Mouse (Mus musculus): ENCODE measurements around the gene Defb23. TPM values are rescaled to one million over a fixed set of nuclear protein-coding genes. Genes with fewer than 3 reads are reported as not detected.

The Defb23 gene
- polyA plus RNA-seq, 1 experiment from 2014 or later: not detected

DNA sequence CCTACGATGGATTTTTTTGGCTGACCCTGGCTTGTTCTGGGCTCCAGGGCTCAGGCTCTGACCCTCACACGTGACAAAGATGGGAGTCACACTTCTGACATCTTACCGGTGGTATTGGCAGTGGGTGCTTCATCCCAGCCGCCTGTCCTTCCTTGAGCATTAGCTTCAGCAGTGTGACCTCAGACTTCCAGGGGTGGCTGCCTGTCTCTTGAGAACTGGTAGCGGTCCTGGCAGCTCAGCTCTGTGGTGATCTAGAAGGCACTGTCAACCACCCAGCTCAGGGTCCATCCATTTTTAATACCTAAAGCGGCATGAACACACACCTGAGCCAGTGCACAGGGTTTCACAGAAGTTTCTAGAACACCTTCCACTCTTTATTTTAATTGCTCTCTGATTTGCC is 54.6 kb downstream of the Defb23 start:
- Histone ChIP-seq H3K27ac (peak overlapping the region; percentile 93; the same call in 1 of the 2 replicates), H3K27me3 (replicated peaks) (no peaks in the 10 kb centered on the region), H3K4me1 (peaks cover 64% of the 10 kb centered on the region), H3K4me3 (no peak overlapping the region), H3K9ac (no peak overlapping the region), H3K9me3 (replicated peaks) (no peaks in the 10 kb centered on the region), H3K36me3 (peaks cover 6% of the 10 kb centered on the region; the same call in 1 of the 2 replicates), H3K4me2 (no peak overlapping the region)
- ATAC-seq: no peak
- 81% methylated on average over 6 of the region's 6 CpGs for WGBS (ENCODE audit: insufficient replicate concordance)

Other genes with a start within 250 kb of the Defb23 start
- 44.0 and 48.8 TPM in 2 replicates for gene Csnk2a1, start 237.8 kb downstream of the Defb23 start, polyA plus RNA-seq (2016; fragmentation: Nextera tagmentation; extraction: Ambion mirVana)
- 17.9 and 18.4 TPM in 2 replicates for gene Tbc1d20, start 170.8 kb downstream of the Defb23 start, polyA plus RNA-seq (2016; fragmentation: Nextera tagmentation; extraction: Ambion mirVana)
- gene Rbck1, start 132.0 kb downstream of the Defb23 start, polyA plus RNA-seq (2016; fragmentation: Nextera tagmentation; extraction: Ambion mirVana): 67.4 and 69.6 TPM in 2 replicates
- 6.1 and 7.2 TPM in 2 replicates for gene Trib3, start 120.6 kb downstream of the Defb23 start, polyA plus RNA-seq (2016; fragmentation: Nextera tagmentation; extraction: Ambion mirVana)
- gene Nrsn2, start 88.0 kb downstream of the Defb23 start, polyA plus RNA-seq (2016; fragmentation: Nextera tagmentation; extraction: Ambion mirVana): 0.08 TPM in 1 of 2 replicates, not detected in the other
- 3.5 and 3.7 TPM in 2 replicates for gene Sox12, start 66.6 kb downstream of the Defb23 start, polyA plus RNA-seq (2016; fragmentation: Nextera tagmentation; extraction: Ambion mirVana)
- gene Zcchc3, start 49.6 kb downstream of the Defb23 start, polyA plus RNA-seq (2016; fragmentation: Nextera tagmentation; extraction: Ambion mirVana): 29.4 and 29.7 TPM in 2 replicates
- 0.27 and 0.35 TPM in 2 replicates for gene 6820408C15Rik, start 49.0 kb downstream of the Defb23 start, polyA plus RNA-seq (2016; fragmentation: Nextera tagmentation; extraction: Ambion mirVana)
- gene Defb20, start 12.4 kb upstream of the Defb23 start, polyA plus RNA-seq (2016; fragmentation: Nextera tagmentation; extraction: Ambion mirVana): not detected in 2 replicates
- gene Defb22, start 25.5 kb upstream of the Defb23 start, polyA plus RNA-seq (2016; fragmentation: Nextera tagmentation; extraction: Ambion mirVana): not detected in 2 replicates
- gene Defb26, start 47.1 kb upstream of the Defb23 start, polyA plus RNA-seq (2016; fragmentation: Nextera tagmentation; extraction: Ambion mirVana): not detected in 2 replicates
- not detected in 2 replicates for gene Defb28, start 53.6 kb upstream of the Defb23 start, polyA plus RNA-seq (2016; fragmentation: Nextera tagmentation; extraction: Ambion mirVana)
- not detected in 2 replicates for gene Defb29, start 75.5 kb upstream of the Defb23 start, polyA plus RNA-seq (2016; fragmentation: Nextera tagmentation; extraction: Ambion mirVana)
- gene Gm17416, start 104.7 kb upstream of the Defb23 start, polyA plus RNA-seq (2016; fragmentation: Nextera tagmentation; extraction: Ambion mirVana): not detected in 2 replicates
- not detected in 2 replicates for gene Defb21, start 108.1 kb upstream of the Defb23 start, polyA plus RNA-seq (2016; fragmentation: Nextera tagmentation; extraction: Ambion mirVana)
- gene Defb19, start 115.7 kb upstream of the Defb23 start, polyA plus RNA-seq (2016; fragmentation: Nextera tagmentation; extraction: Ambion mirVana): not detected in 2 replicates
- gene Defb45, start 134.8 kb upstream of the Defb23 start, polyA plus RNA-seq (2016; fragmentation: Nextera tagmentation; extraction: Ambion mirVana): not detected in 2 replicates
- gene Defb36, start 139.7 kb upstream of the Defb23 start, polyA plus RNA-seq (2016; fragmentation: Nextera tagmentation; extraction: Ambion mirVana): not detected in 2 replicates
- 0.56 TPM in 1 of 2 replicates, not detected in the other for gene Defb25, start 158.4 kb upstream of the Defb23 start, polyA plus RNA-seq (2016; fragmentation: Nextera tagmentation; extraction: Ambion mirVana)
- 1.3 and 1.4 TPM in 2 replicates for gene Rem1, start 162.3 kb upstream of the Defb23 start, polyA plus RNA-seq (2016; fragmentation: Nextera tagmentation; extraction: Ambion mirVana)
- 57.5 and 59.1 TPM in 2 replicates for gene H13, start 204.8 kb upstream of the Defb23 start, polyA plus RNA-seq (2016; fragmentation: Nextera tagmentation; extraction: Ambion mirVana)
- 26.4 and 27.2 TPM in 2 replicates for gene Mcts2, start 222.4 kb upstream of the Defb23 start, polyA plus RNA-seq (2016; fragmentation: Nextera tagmentation; extraction: Ambion mirVana)